Mouse (Mus musculus): ENCODE measurements around the gene Cab39. TPM values are rescaled to one million over a fixed set of nuclear protein-coding genes. Genes with fewer than 3 reads are reported as not detected.

Cab39 gene
- polyA plus RNA-seq (2016; fragmentation: Nextera tagmentation; extraction: Ambion mirVana): 33.6 and 34.2 TPM in 2 replicates

- no peaks in the 10 kb centered on the region for H3K27me3 ChIP-seq (replicated peaks; ENCODE audit: low read depth, poor library complexity, severe bottlenecking)
- peak; percentile 90 for DNase-seq (ENCODE audit: low spot score)
- H3K9me3 ChIP-seq: no peaks in the 10 kb centered on the region
- peak within 1 kb of the TSS; percentile 94 for H3K27ac ChIP-seq (replicated peaks)
- H3K4me1 ChIP-seq: peaks cover 17% of the 10 kb centered on the region
- under 1% methylated on average over 118 of the region's 118 CpGs for WGBS
- H3K36me3 ChIP-seq (replicated peaks): peaks cover 18% of the 10 kb centered on the region
- peak within 1 kb of the TSS; percentile 98 for H3K4me3 ChIP-seq
Observed at GRCm38 (mm10) chr1:85793208-85794105, at the start of gene Cab39. TSS of gene Cab39 (plus strand) at chr1:85793441.

- Histone ChIP-seq H3K4me1 (peaks cover 12% of the 10 kb centered on the region), H3K27me3 (replicated peaks; ENCODE audit: low read depth, poor library complexity, severe bottlenecking) (no peaks in the 10 kb centered on the region), H3K36me3 (replicated peaks) (no peaks in the 10 kb centered on the region), H3K27ac (replicated peaks) (no peak overlapping the region), H3K9me3 (no peaks in the 10 kb centered on the region), H3K4me3 (no peak overlapping the region)
- WGBS: 84% methylated on average over 3 of the region's 3 CpGs
- no peak for DNase-seq (ENCODE audit: low spot score)
Observed at GRCm38 (mm10) chr1:85744539-85744938, 48.7 kb upstream of the Cab39 start.

- Histone ChIP-seq H3K4me1 (peaks cover 25% of the 10 kb centered on the region), H3K4me3 (no peak overlapping the region), H3K27me3 (replicated peaks; ENCODE audit: low read depth, poor library complexity, severe bottlenecking) (no peaks in the 10 kb centered on the region), H3K36me3 (replicated peaks) (no peaks in the 10 kb centered on the region), H3K9me3 (no peaks in the 10 kb centered on the region), H3K27ac (replicated peaks) (no peak overlapping the region)
- DNase-seq (ENCODE audit: low spot score): no peak
- WGBS: 83% methylated on average over 5 of the region's 5 CpGs
Observed at GRCm38 (mm10) chr1:85746511-85746910, 46.7 kb upstream of the Cab39 start.

- no peak overlapping the region for H3K4me3 ChIP-seq
- 65% methylated on average over 2 of the region's 2 CpGs for WGBS
- H3K27me3 ChIP-seq (replicated peaks; ENCODE audit: low read depth, poor library complexity, severe bottlenecking): no peaks in the 10 kb centered on the region
- H3K27ac ChIP-seq (replicated peaks): no peak overlapping the region
- DNase-seq (ENCODE audit: low spot score): no peak
- no peaks in the 10 kb centered on the region for H3K36me3 ChIP-seq (replicated peaks)
- H3K9me3 ChIP-seq: no peaks in the 10 kb centered on the region
- H3K4me1 ChIP-seq: peaks cover 19% of the 10 kb centered on the region
Observed at GRCm38 (mm10) chr1:85749829-85750228, 43.4 kb upstream of the Cab39 start.

- WGBS: 90% methylated on average over 4 of the region's 4 CpGs
- no peaks in the 10 kb centered on the region for H3K36me3 ChIP-seq (replicated peaks)
- no peak overlapping the region for H3K4me3 ChIP-seq
- no peaks in the 10 kb centered on the region for H3K9me3 ChIP-seq
- H3K27me3 ChIP-seq (replicated peaks; ENCODE audit: low read depth, poor library complexity, severe bottlenecking): no peaks in the 10 kb centered on the region
- H3K4me1 ChIP-seq: peaks cover 19% of the 10 kb centered on the region
- DNase-seq (ENCODE audit: low spot score): no peak
- no peak overlapping the region for H3K27ac ChIP-seq (replicated peaks)
Observed at GRCm38 (mm10) chr1:85750650-85751049, 42.6 kb upstream of the Cab39 start.

- 59% methylated on average over 6 of the region's 6 CpGs for WGBS
- no peak for DNase-seq (ENCODE audit: low spot score)
- Histone ChIP-seq H3K27me3 (replicated peaks; ENCODE audit: low read depth, poor library complexity, severe bottlenecking) (no peaks in the 10 kb centered on the region), H3K4me3 (no peak overlapping the region), H3K9me3 (no peaks in the 10 kb centered on the region), H3K4me1 (peaks cover 19% of the 10 kb centered on the region), H3K27ac (replicated peaks) (peak overlapping the region; percentile 19; the same call in 1 of the 2 replicates), H3K36me3 (replicated peaks) (no peaks in the 10 kb centered on the region)
Observed at GRCm38 (mm10) chr1:85751494-85751893, 41.7 kb upstream of the Cab39 start.

- WGBS: 82% methylated on average over 11 of the region's 11 CpGs
- DNase-seq (ENCODE audit: low spot score): no peak
- no peaks in the 10 kb centered on the region for H3K27me3 ChIP-seq (replicated peaks; ENCODE audit: low read depth, poor library complexity, severe bottlenecking)
- H3K4me1 ChIP-seq: peaks cover 19% of the 10 kb centered on the region
- no peaks in the 10 kb centered on the region for H3K9me3 ChIP-seq
- H3K27ac ChIP-seq (replicated peaks): peak overlapping the region; percentile 19; the same call in 1 of the 2 replicates
- no peaks in the 10 kb centered on the region for H3K36me3 ChIP-seq (replicated peaks)
- H3K4me3 ChIP-seq: no peak overlapping the region
Observed at GRCm38 (mm10) chr1:85751932-85752680, 41.1 kb upstream of the Cab39 start.

GRCm38 (mm10) chr1:85757531-85758230 is 35.6 kb upstream of the Cab39 start:
- Histone ChIP-seq H3K27ac (replicated peaks) (no peak overlapping the region), H3K4me1 (peaks cover 8% of the 10 kb centered on the region), H3K36me3 (replicated peaks) (no peaks in the 10 kb centered on the region), H3K9me3 (no peaks in the 10 kb centered on the region), H3K27me3 (replicated peaks; ENCODE audit: low read depth, poor library complexity, severe bottlenecking) (no peaks in the 10 kb centered on the region), H3K4me3 (no peak overlapping the region)
- no peak for DNase-seq (ENCODE audit: low spot score)
- 81% methylated on average over 6 of the region's 6 CpGs for WGBS

GRCm38 (mm10) chr1:85758231-85758968 is 34.8 kb upstream of the Cab39 start:
- H3K27me3 ChIP-seq (replicated peaks; ENCODE audit: low read depth, poor library complexity, severe bottlenecking): no peaks in the 10 kb centered on the region
- no peak overlapping the region for H3K4me3 ChIP-seq
- peak overlapping the region; percentile 40 for H3K27ac ChIP-seq (replicated peaks)
- peaks cover 8% of the 10 kb centered on the region for H3K4me1 ChIP-seq
- 29% methylated on average over 14 of the region's 14 CpGs for WGBS
- peak; percentile 36 for DNase-seq (ENCODE audit: low spot score)
- H3K36me3 ChIP-seq (replicated peaks): no peaks in the 10 kb centered on the region
- no peaks in the 10 kb centered on the region for H3K9me3 ChIP-seq

GRCm38 (mm10) chr1:85758969-85759293 is 34.3 kb upstream of the Cab39 start:
- H3K27ac ChIP-seq (replicated peaks): no peak overlapping the region

GRCm38 (mm10) chr1:85761665-85762064 is 31.6 kb upstream of the Cab39 start:
- Histone ChIP-seq H3K27me3 (replicated peaks; ENCODE audit: low read depth, poor library complexity, severe bottlenecking) (no peaks in the 10 kb centered on the region), H3K36me3 (replicated peaks) (no peaks in the 10 kb centered on the region), H3K4me1 (peaks cover 8% of the 10 kb centered on the region), H3K9me3 (no peaks in the 10 kb centered on the region), H3K4me3 (no peak overlapping the region), H3K27ac (replicated peaks) (no peak overlapping the region)
- no peak for DNase-seq (ENCODE audit: low spot score)
- 90% methylated on average over 4 of the region's 4 CpGs for WGBS

More at GRCm38 (mm10) chr1:85758969-85759293, 34.3 kb upstream of the Cab39 start:
- no peak for DNase-seq (ENCODE audit: low spot score)
- 13% methylated on average over 1 of the region's 1 CpGs for WGBS
- peaks cover 8% of the 10 kb centered on the region for H3K4me1 ChIP-seq
- H3K36me3 ChIP-seq (replicated peaks): no peaks in the 10 kb centered on the region
- H3K4me3 ChIP-seq: no peak overlapping the region
- no peaks in the 10 kb centered on the region for H3K27me3 ChIP-seq (replicated peaks; ENCODE audit: low read depth, poor library complexity, severe bottlenecking)
- H3K9me3 ChIP-seq: no peaks in the 10 kb centered on the region

- Histone ChIP-seq H3K4me1 (peaks cover 5% of the 10 kb centered on the region), H3K36me3 (replicated peaks) (no peaks in the 10 kb centered on the region), H3K4me3 (no peak overlapping the region), H3K27ac (replicated peaks) (no peak overlapping the region), H3K9me3 (no peaks in the 10 kb centered on the region), H3K27me3 (replicated peaks; ENCODE audit: low read depth, poor library complexity, severe bottlenecking) (no peaks in the 10 kb centered on the region)
- WGBS: 83% methylated on average over 6 of the region's 6 CpGs
- no peak for DNase-seq (ENCODE audit: low spot score)
Observed at GRCm38 (mm10) chr1:85763386-85763785, 29.9 kb upstream of the Cab39 start.
